In genomic region chr5:140882391-140882790, GRCm38 (mm10) we compare ENCODE assay signal across 26 mouse cellular contexts.
"Had no signal": no experiment of that assay in that cellular context is flagged by ENCODE, and none has a peak within 500 bp of the region (broad histone marks: within the 10 kb centered on the region; RNA-seq: fewer than 3 reads in every experiment).

No protein-coding gene starts in this region.

- H3K9ac ChIP-seq: heart, embryonic 12.5 days; hindbrain, embryonic 13.5 days; hindbrain, embryonic 15.5 days; kidney, embryonic 15.5 days; limb, embryonic 12.5 days; liver, embryonic 13.5 days; liver, embryonic 15.5 days had no signal

- H3K9me3 ChIP-seq: heart, embryonic 10.5 days; heart, embryonic 12.5 days; hindbrain, embryonic 13.5 days; hindbrain, embryonic 15.5 days; kidney, embryonic 15.5 days; limb, embryonic 10.5 days; limb, embryonic 12.5 days; liver, embryonic 13.5 days; liver, embryonic 15.5 days had no signal

- H3K27ac ChIP-seq: gastrocnemius, adult 2 months; heart, embryonic 10.5 days; hindbrain, embryonic 13.5 days; hindbrain, embryonic 15.5 days; hindbrain, postnatal 0 days; kidney, embryonic 15.5 days; kidney, postnatal 0 days; limb, embryonic 10.5 days; limb, embryonic 12.5 days; liver, embryonic 13.5 days; liver, embryonic 15.5 days had no signal

- H3K4me2 ChIP-seq: heart, embryonic 12.5 days; hindbrain, embryonic 13.5 days; hindbrain, embryonic 15.5 days; kidney, embryonic 15.5 days; limb, embryonic 12.5 days; liver, embryonic 11.5 days; liver, embryonic 13.5 days; liver, embryonic 15.5 days had no signal

- DNase-seq: gastrocnemius, adult 2 months; gastrocnemius, postnatal 10 days; gastrocnemius, postnatal 25 days; heart, adult 18-20 months; heart, postnatal 10 days; kidney, adult 11 months; kidney, adult 2 months; kidney, adult 9 months; kidney, postnatal 14 days; kidney, postnatal 36 days; layer of hippocampus, adult 9-11 months; layer of hippocampus, postnatal 36 days; liver; liver, embryonic 13.5 days had no signal

- H3K36me3 ChIP-seq: heart, embryonic 10.5 days; heart, embryonic 12.5 days; hindbrain, embryonic 13.5 days; hindbrain, embryonic 15.5 days; kidney, embryonic 15.5 days; limb, embryonic 10.5 days; limb, embryonic 12.5 days; liver, embryonic 13.5 days; liver, embryonic 15.5 days had no signal

- ATAC-seq: hindbrain, postnatal 0 days; intestine, embryonic 16.5 days had no signal

- H3K4me1 ChIP-seq: hindbrain, embryonic 15.5 days; liver, embryonic 13.5 days; liver, embryonic 15.5 days had no signal

- H3K4me3 ChIP-seq: gastrocnemius, adult 2 months; heart, embryonic 10.5 days; heart, embryonic 12.5 days; hindbrain, embryonic 13.5 days; hindbrain, embryonic 15.5 days; kidney, embryonic 15.5 days; limb, embryonic 10.5 days; limb, embryonic 12.5 days; liver, embryonic 13.5 days; liver, embryonic 15.5 days had no signal

- H3K27me3 ChIP-seq: hindbrain, embryonic 13.5 days; hindbrain, embryonic 15.5 days; kidney, embryonic 15.5 days; limb, embryonic 12.5 days; liver, embryonic 13.5 days; liver, embryonic 15.5 days had no signal
